Mouse (Mus musculus) midbrain, embryonic 13.5 days (tissue): ENCODE measurements around the gene Ahcyl1. TPM values are rescaled to one million over a fixed set of nuclear protein-coding genes. Genes with fewer than 3 reads are reported as not detected.
A peak's percentile ranks its signal among the peaks of the same experiment; 100 is the strongest.

Experiments used
- ATAC-seq: fragments of 200-750 bp; cut with Nextera tagmentation; 2 replicates; pipeline ENCODE4 v1.8.0; 2017; ENCODE audit warnings: mild to moderate bottlenecking, moderate TSS enrichment, moderate library complexity
- H3K27ac ChIP-seq: fragments of 300-500 bp; sonication (generic); 2 replicates; pipeline ENCODE4 v1.5.1; 2015; ENCODE audit warnings: inconsistent platforms, mild to moderate bottlenecking, moderate library complexity
- H3K27me3 ChIP-seq: fragments of 300-500 bp; sonication (generic); 2 replicates; pipeline ENCODE4 v1.6.1; 2015; ENCODE audit warnings: mild to moderate bottlenecking, inconsistent platforms
- H3K36me3 ChIP-seq: fragments of 300-500 bp; sonication (generic); 2 replicates; pipeline ENCODE4 v1.6.1; 2015; ENCODE audit warnings: mild to moderate bottlenecking, inconsistent platforms
- H3K4me1 ChIP-seq: fragments of 300-500 bp; sonication (generic); replicated peaks from 2 replicates; pipeline ENCODE4 v1.6.1; 2015; ENCODE audit warnings: inconsistent platforms
- H3K4me2 ChIP-seq: fragments of 300-500 bp; sonication (generic); replicated peaks from 2 replicates; pipeline ENCODE4 v1.6.1; 2015; ENCODE audit warnings: moderate library complexity, mild to moderate bottlenecking, inconsistent platforms
- H3K4me3 ChIP-seq: fragments of 300-500 bp; sonication (generic); replicated peaks from 2 replicates; pipeline ENCODE4 v1.5.1; 2015; ENCODE audit warnings: mild to moderate bottlenecking, inconsistent platforms
- H3K9ac ChIP-seq: fragments of 300-500 bp; sonication (generic); replicated peaks from 2 replicates; pipeline ENCODE4 v1.6.1; 2015; ENCODE audit warnings: mild to moderate bottlenecking, inconsistent platforms
- H3K9me3 ChIP-seq: fragments of 300-500 bp; sonication (generic); 2 replicates; pipeline ENCODE4 v1.6.1; 2016; ENCODE audit warnings: mild to moderate bottlenecking, inconsistent platforms
- WGBS: fragments of 180-500 bp; shearing (Covaris S2); methylation state at CpG from one replicate; pipeline ENCODE4 v1.1.7; 2015; 5-methylcytosine and 5-hydroxymethylcytosine counted together
- polyA plus RNA-seq: library from polyadenylated mRNA; unstranded; fragments of >200 nt; fragmentation: Nextera tagmentation; extraction: Ambion mirVana; gene quantifications from 2 replicates; pipeline ENCODE4 v1.2.1, GENCODE M21; 2015

The Ahcyl1 gene
- polyA plus RNA-seq, 1 experiment from 2014 or later: 116 TPM

DNA sequence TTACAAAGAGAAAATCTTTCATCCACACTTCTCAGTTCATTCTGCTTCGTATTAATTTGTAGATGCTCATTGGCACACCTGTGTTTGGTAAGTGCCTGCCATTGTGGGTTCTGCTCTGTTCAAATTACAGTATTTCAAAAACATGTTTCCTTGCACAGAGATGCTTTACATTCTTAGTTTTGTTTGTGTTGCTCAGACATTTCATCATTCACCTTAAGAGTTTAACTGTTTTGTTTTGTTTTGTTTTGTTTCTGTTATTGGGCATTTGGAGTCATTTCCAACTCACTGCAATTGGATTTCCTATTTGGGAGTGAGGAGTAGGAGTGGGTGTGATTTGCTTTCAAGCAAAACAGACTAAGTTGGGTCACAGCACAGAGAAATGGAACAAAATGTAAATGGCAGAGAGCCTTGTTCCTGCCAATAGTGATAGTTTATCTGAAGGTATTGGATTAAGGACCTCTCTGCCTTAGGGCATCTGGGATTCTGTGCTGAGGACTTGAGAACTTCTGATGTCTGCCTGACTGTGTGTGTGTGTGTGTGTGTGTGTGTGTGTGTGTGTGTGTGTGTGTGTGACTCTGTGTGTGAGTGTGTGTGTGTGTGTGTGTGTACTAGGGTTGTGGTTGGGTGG, 5.5 kb upstream of the Ahcyl1 start:
- 88% methylated on average over 1 of the region's 1 CpGs for WGBS
- H3K4me1 ChIP-seq: peaks cover 2% of the 10 kb centered on the region; the same call in 1 of the 2 replicates
- no peak overlapping the region for H3K9ac ChIP-seq
- H3K27ac ChIP-seq: no peak overlapping the region
- H3K4me3 ChIP-seq: no peak overlapping the region
- no peak overlapping the region for H3K4me2 ChIP-seq
- H3K9me3 ChIP-seq: no peaks in the 10 kb centered on the region
- ATAC-seq: no peak
- H3K27me3 ChIP-seq: no peaks in the 10 kb centered on the region
- H3K36me3 ChIP-seq: no peaks in the 10 kb centered on the region

DNA sequence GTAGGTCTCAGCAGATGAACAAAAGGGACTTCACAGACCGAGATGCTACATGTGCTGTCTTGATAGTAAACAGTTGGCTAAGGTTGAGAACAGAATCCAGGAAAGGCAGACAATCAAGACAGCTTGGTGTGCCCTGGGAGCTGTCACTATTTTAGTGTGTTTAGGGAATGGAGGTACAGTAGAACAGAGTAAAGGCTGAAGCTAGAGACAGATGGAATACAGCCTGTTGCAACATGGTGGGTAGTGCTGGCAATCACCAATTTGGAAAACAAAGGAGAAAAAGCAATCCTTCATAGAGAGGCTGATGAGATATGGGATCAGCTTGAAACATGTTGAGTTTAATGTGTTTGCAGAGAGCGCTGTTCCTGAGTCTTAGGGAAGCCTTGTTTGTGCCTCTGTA, 4.3 kb upstream of the Ahcyl1 start:
- Histone ChIP-seq H3K27me3 (no peaks in the 10 kb centered on the region), H3K4me3 (no peak overlapping the region), H3K4me1 (peaks cover 5% of the 10 kb centered on the region; the same call in 1 of the 2 replicates), H3K27ac (no peak overlapping the region), H3K9ac (no peak overlapping the region), H3K36me3 (no peaks in the 10 kb centered on the region), H3K4me2 (no peak overlapping the region), H3K9me3 (no peaks in the 10 kb centered on the region)
- WGBS: 91% methylated on average over 2 of the region's 2 CpGs
- no peak for ATAC-seq

DNA sequence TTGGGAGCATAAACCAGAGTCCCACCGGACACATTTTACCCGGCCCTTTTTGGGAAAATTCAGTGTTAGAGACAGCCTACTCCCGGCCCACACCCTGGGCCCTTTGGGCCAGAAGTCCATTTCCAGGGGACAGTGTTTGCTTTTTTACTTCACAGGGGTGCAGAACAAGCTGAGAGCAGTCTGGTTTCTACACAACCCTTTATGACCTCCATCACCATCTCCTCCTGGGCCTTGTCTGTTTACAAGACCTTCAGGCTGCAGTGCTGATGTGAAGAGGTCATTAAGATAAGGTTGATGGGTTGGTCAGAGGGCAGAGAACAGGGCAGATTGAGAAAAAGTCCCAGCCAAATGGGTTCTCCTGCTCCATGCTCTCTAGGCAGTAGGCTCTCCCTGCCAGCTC, 550 bp upstream of the Ahcyl1 start:
- Histone ChIP-seq H3K4me3 (no peak overlapping the region), H3K4me1 (peaks cover 37% of the 10 kb centered on the region), H3K27ac (no peak overlapping the region), H3K36me3 (no peaks in the 10 kb centered on the region), H3K9ac (peak overlapping the region; percentile 47; the same call in 1 of the 2 replicates), H3K4me2 (peak overlapping the region; percentile 36), H3K9me3 (no peaks in the 10 kb centered on the region), H3K27me3 (no peaks in the 10 kb centered on the region)
- ATAC-seq: peak; percentile 2; the same call in 1 of the 2 replicates
- 48% methylated on average over 3 of the region's 3 CpGs for WGBS

DNA sequence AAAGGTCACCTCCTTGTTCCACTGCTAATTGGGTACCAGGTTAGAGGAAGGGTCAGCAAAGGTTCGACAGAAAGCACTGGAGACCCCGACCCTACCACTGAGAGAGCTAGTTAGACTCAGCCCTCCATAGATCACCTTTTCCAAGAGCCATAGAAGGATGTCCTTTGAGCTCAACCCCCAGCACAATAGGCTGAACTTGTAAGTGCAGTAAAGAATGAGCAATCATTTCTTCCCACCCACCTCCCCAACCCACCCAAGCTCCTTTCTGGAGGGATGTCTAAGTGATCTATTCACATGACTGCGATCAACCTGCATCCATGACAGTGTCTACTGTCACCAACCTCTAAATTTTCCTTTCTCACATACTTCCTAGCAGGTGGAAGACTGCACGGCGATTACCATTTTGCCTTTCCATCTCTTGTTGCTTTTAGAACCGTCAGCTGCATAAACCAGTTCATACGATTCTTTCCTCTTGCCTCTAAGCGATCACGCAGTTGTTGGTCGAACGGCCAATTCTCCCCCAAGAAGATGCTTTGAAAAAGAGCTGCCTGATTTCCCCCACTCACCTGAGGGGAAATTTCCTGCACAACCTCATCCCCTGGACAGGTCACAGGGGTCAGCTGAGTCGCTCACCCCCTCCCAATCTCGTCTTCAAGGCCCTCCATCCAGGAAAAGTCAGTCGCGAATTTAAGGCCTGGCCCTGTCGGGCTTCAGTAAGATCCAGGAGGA, 977 bp downstream of the Ahcyl1 start:
- Histone ChIP-seq H3K4me3 (peak overlapping the region; percentile 67), H3K27ac (peak overlapping the region; percentile 94), H3K27me3 (no peaks in the 10 kb centered on the region), H3K36me3 (no peaks in the 10 kb centered on the region), H3K9ac (peak overlapping the region; percentile 96), H3K9me3 (no peaks in the 10 kb centered on the region), H3K4me1 (peaks cover 52% of the 10 kb centered on the region), H3K4me2 (peak overlapping the region; percentile 70)
- 5% methylated on average over 16 of the region's 16 CpGs for WGBS
- no peak for ATAC-seq

- Histone ChIP-seq H3K9ac (peak overlapping the region; percentile 96), H3K27ac (no peak overlapping the region), H3K4me2 (peak overlapping the region; percentile 70), H3K4me3 (peak overlapping the region; percentile 67), H3K36me3 (no peaks in the 10 kb centered on the region), H3K27me3 (no peaks in the 10 kb centered on the region), H3K9me3 (no peaks in the 10 kb centered on the region), H3K4me1 (peaks cover 62% of the 10 kb centered on the region)
- 75% methylated on average over 2 of the region's 2 CpGs for WGBS
- ATAC-seq: no peak
Measured at GRCm38 (mm10) chr3:107694256-107694900, 2.0 kb downstream of the Ahcyl1 start.

DNA sequence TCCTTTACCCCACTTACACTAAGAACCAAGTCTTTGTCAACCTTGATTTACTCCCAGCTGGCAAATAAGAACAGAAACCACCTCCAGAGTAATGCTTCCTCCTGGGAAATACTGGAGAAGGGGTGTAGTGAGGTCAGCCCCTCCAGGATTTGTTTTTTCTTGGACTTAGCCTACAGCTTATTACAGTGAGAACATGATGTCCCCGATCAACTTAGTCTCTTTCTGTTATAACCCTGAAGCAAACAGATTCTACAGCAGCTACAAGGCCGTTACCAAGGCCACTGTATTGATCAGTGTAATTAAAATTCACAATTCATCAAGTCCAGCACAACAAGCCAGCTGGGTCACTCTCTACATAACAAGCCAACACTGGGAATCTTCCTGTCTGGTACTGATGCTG, 6.0 kb downstream of the Ahcyl1 start:
- Histone ChIP-seq H3K9me3 (no peaks in the 10 kb centered on the region), H3K36me3 (no peaks in the 10 kb centered on the region), H3K9ac (0 out of 2 replicates have a peak overlapping the region, but pooled peaks have one; percentile 48), H3K4me2 (peak overlapping the region; percentile 23; the same call in 1 of the 2 replicates), H3K27ac (0 out of 2 replicates have a peak overlapping the region, but pooled peaks have one; percentile 6), H3K4me3 (no peak overlapping the region), H3K27me3 (no peaks in the 10 kb centered on the region), H3K4me1 (peaks cover 69% of the 10 kb centered on the region)
- 47% methylated on average over 2 of the region's 2 CpGs for WGBS
- no peak for ATAC-seq

DNA sequence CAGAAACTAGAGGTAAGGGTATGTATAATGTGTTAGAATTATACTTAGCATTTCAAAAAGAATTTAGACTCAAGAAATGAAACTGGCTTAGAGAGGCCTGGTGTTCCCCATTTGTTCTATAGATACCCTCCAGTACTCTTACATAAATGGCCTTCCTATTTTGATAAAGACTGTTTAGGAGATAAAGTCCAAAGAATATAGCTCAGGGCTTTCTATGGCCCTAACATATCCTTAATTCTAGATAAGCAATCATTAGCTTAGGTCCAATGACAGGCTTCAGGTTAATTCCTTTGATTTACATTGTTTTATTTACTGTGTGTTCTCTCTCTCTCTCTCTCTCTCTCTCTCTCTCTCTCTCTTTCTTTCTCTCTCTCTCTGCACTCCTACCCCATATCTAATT, 7.1 kb downstream of the Ahcyl1 start:
- no peak for ATAC-seq
- H3K27ac ChIP-seq: no peak overlapping the region
- H3K27me3 ChIP-seq: no peaks in the 10 kb centered on the region
- peaks cover 58% of the 10 kb centered on the region for H3K4me1 ChIP-seq
- H3K9ac ChIP-seq: no peak overlapping the region
- H3K4me2 ChIP-seq: no peak overlapping the region
- H3K4me3 ChIP-seq: no peak overlapping the region
- H3K36me3 ChIP-seq: no peaks in the 10 kb centered on the region
- no peaks in the 10 kb centered on the region for H3K9me3 ChIP-seq

DNA sequence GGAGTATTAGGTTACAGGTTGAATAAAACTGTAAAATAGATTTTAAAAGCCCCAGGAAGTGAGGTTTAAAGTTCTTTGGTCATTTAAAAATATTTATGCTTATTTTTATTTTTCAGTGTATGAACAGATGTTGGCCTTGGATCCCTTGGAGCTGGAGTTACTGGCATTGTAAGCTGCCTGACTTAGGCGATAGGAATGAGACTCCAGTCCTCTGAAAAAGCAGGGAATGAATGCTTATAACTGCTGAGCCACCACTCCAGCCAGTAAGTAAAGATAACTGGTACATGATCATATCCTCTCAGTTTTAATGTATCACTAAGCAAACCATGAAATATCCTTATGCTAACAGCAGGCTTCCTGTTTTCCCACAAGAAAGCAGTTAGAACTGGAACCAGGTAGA, 8.1 kb downstream of the Ahcyl1 start:
- WGBS: 84% methylated on average over 1 of the region's 1 CpGs
- Histone ChIP-seq H3K9me3 (no peaks in the 10 kb centered on the region), H3K9ac (no peak overlapping the region), H3K27me3 (no peaks in the 10 kb centered on the region), H3K4me2 (no peak overlapping the region), H3K4me1 (peaks cover 48% of the 10 kb centered on the region), H3K27ac (no peak overlapping the region), H3K36me3 (no peaks in the 10 kb centered on the region), H3K4me3 (no peak overlapping the region)
- no peak for ATAC-seq

DNA sequence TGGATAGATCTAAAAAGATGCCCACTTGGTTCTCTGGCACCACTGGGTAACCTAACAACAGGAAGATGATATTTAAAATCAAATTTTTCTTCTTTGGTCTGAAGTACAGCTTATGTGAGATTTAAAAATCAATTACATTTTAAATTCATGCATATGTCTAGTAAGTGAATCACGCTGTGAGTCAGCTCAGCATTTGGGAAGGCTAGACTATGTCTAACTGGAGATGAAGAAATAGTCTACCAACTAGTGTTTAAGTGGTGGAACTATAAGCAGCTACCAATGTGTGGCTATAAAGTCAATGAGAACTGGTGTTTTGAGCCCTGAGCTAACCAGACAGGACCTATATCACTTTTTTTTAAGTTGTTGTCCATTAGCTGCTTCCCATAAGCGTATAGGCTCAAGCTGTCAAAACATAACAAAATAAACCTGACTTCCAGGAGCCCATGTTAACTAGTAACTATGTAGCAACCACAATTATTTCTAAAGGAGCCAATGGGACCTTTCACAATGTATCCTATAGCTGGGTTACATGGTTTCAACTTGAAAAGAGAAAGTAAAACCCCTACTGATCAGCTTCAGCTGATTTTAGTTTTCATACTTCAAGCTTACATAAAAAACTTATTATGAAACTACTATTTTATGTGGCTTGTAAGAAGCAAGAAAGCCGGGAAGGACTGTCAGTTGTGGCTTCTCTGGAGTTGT, 9.9 kb downstream of the Ahcyl1 start:
- H3K4me2 ChIP-seq: no peak overlapping the region
- no peaks in the 10 kb centered on the region for H3K9me3 ChIP-seq
- H3K4me3 ChIP-seq: no peak overlapping the region
- H3K27me3 ChIP-seq: no peaks in the 10 kb centered on the region
- H3K4me1 ChIP-seq: peaks cover 37% of the 10 kb centered on the region
- no peak overlapping the region for H3K27ac ChIP-seq
- H3K36me3 ChIP-seq: no peaks in the 10 kb centered on the region
- no peak for ATAC-seq
- 96% methylated on average over 3 of the region's 3 CpGs for WGBS
- no peak overlapping the region for H3K9ac ChIP-seq

DNA sequence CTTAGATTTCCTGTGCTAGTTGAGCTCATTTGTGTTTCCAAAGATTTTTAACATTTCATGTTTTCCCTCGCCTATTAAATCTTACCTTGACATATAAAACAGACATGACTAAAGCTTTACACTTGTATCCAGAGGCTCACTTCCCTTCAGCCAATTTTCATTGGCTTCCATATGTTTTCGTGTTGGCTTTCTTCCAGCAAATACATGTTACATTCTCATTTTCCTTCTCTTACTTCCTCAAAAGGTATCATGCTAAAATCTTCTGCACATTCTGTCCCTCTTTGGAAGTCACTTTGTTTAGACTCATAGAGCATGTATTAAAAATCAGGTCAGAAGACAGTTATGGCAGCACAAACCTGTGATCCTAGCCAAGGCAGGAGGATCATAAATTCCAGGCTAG, 10.7 kb downstream of the Ahcyl1 start:
- Histone ChIP-seq H3K4me2 (no peak overlapping the region), H3K4me1 (peaks cover 37% of the 10 kb centered on the region), H3K27me3 (no peaks in the 10 kb centered on the region), H3K4me3 (no peak overlapping the region), H3K9ac (no peak overlapping the region), H3K36me3 (no peaks in the 10 kb centered on the region), H3K9me3 (no peaks in the 10 kb centered on the region), H3K27ac (no peak overlapping the region)
- WGBS: 93% methylated on average over 2 of the region's 2 CpGs
- no peak for ATAC-seq

- H3K4me3 ChIP-seq: no peak overlapping the region
- no peaks in the 10 kb centered on the region for H3K27me3 ChIP-seq
- H3K4me1 ChIP-seq: peaks cover 25% of the 10 kb centered on the region
- no peaks in the 10 kb centered on the region for H3K9me3 ChIP-seq
- WGBS: 91% methylated on average over 1 of the region's 1 CpGs
- no peak overlapping the region for H3K4me2 ChIP-seq
- H3K36me3 ChIP-seq: no peaks in the 10 kb centered on the region
- H3K27ac ChIP-seq: no peak overlapping the region
- H3K9ac ChIP-seq: no peak overlapping the region
- ATAC-seq: no peak
Measured at GRCm38 (mm10) chr3:107683587-107683986, 12.8 kb downstream of the Ahcyl1 start.
